Mouse (Mus musculus): Measurements from ENCODE around the gene Rapgef4.

The Rapgef4 gene

GRCm38 (mm10) chr2:72196190-72196965 is 215.3 kb downstream of the Rapgef4 start:
- DNase-seq = no peak

GRCm38 (mm10) chr2:72197026-72197425 is 216.0 kb downstream of the Rapgef4 start:
- no peak for DNase-seq

DNA sequence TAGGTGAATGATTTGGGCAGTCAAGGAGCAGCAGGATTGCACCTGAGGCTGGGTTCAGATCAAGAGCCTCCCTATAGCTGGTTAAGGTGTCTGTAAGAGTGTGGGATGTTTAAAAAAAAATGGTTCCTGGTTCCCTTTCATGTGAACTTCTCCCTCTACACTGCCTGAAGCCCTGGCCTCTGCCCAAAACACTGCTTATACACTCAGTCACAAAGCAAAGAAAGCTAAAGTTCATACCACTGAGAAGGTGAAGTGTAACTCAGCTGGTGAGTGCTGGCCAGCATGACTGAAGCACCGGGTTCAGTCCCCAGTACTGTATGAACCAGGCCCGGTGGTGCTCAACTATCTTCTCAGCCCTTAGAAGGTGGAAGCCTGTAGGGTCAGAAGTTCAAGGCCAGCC is 218.4 kb downstream of the Rapgef4 start:
- DNase-seq = no peak

DNA sequence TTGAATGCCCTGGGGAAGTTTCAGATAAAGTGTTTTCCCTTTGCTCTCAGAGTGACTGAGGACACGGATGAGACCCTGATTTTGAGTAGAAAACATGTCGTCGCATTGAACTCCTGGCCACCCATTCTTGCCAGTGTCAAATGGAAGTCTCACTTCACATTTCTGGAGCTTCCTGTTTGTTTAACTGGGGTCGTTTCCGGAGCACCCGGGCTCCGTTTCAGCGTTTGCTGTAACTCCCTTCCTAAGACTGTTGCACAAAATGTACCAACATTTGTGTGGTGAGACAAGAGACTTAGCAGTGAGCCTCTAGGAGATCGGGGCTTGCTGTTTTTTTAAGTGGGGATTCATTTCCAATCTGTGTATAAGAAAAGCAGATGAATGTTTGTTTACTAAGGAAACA is 220.5 kb downstream of the Rapgef4 start:
- no peak for DNase-seq

DNA sequence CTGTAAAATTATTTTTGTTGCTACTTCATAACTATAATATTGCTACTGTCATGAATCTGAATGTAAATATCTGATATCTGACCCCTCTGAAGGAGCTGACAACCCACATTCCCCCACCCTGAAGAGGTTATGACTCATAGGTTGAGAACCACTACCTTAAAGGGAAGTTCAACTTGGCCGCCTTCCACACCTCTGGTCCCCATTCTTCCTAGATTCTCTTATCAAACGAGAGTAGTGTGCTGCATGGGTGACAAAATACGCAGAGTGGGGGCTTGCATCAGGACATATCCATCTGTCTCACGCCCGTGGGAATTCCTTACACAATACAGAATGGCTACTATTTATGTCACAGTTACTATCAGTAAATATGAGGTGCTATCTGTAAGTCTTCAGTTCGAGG is 221.2 kb downstream of the Rapgef4 start:
- no peak for DNase-seq

- DNase-seq = peak; percentile 79
Measured at GRCm38 (mm10) chr2:72203609-72204008, 222.6 kb downstream of the Rapgef4 start.

DNA sequence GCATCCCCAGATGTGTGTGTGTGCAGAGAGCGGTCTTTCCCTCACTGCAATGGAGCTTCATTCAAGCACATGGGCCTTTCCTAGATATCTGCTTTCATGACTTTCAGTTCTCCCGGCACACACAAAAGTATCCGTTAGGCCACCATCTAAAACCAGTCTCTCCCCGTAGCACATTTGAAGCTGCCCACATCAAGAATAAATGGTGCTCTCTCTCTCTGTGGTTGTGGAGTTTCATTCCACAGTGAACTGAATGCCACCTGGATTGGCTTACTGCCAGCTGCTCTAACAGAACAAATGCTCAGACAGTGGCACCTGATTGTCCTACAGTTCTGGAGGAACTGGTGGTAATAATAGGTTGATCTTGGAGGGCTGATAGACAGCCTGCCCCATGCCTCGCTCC is 224.8 kb downstream of the Rapgef4 start:
- DNase-seq = no peak

DNA sequence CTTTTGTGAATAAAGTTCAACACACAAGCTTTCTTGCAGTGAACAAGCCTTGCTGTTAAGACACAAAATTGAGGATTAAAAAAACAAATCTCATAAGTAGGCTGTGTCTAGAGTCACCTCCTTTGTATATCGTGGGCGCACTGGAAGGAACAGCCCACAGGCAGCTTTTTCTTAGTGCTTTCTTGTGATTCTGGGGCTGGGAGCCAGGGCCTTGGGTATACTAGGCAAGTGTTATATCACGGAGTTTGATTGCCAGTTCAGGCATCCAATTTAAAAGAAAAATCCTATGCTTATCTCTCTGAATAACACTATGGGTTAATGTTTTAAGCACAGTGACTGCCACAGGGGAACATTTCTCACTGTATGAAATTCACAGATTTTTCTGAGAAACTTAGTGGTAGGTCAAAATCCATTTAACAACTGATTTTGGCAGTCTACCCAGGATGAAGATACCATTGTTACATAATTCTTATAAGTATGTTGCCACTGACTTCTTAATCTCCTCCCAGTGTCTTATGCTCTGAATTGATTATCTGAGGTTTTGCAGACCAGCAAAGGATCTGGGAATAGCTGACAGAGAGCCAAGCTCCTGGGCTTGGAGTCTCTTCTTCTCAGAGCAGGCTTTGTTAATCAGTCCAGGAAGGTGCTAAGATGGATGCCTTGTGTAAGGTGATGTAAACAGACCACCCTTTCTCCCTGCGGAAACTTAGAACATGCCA is 225.6 kb downstream of the Rapgef4 start:
- peak; percentile 69 for DNase-seq

GRCm38 (mm10) chr2:72217336-72217735 is 236.3 kb downstream of the Rapgef4 start:
- DNase-seq = no peak

- DNase-seq = no peak
Measured at GRCm38 (mm10) chr2:72219921-72220320, 238.9 kb downstream of the Rapgef4 start.

DNA sequence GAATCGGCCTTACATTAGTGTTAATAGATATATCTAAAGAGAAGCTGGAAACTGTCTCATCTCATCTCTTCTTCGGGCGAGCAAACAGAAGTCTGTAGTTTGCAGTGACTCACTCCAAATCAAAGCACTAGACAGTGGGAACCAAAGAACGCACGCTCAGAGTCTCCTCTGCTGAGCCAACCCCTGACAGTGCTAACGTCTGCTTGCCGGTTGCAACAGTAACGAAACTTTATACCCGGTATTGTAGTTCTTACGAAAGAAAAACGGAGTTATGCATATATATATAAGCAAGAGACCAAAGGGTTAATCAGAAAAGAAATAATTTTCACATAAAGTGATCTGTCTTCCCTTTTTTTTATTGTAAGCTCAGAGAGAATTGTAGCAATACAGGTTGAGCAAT is 240.2 kb downstream of the Rapgef4 start:
- DNase-seq = no peak

- no peak for DNase-seq
Measured at GRCm38 (mm10) chr2:72221706-72222105, 240.7 kb downstream of the Rapgef4 start.

- DNase-seq = no peak
Measured at GRCm38 (mm10) chr2:72222276-72222675, 241.2 kb downstream of the Rapgef4 start.

DNA sequence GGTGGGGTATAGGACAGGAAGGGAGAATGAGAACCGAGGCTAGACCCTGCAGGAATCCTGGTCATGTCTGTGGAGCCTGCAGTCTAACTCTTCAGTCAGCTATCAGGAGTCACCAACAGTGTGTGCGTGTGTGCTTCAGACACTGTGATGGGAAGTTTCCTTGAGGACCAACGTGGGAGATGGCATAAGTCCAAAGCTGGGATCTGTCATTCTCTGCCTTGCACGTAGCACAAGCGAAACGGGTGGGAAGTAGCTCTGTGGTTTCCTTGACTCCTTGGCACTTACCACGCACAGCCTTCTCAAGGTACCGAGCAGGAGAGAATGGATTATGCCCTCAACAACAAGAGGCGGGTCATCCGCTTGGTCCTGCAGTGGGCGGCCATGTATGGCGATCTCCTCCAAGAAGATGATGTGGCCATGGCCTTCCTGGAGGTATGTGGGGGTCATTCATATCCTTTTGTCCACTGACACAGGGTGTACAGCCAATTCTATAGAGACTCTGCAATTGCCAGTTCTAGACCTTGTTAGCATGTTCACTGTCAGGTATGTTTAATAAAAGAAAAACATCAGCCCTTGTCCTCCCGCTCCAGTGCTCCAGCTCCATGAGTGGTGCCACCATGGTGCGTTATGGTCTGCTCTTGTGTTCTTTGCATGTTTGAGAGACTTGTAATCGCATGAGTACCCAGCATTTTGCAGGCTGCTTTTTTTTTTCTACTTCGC is 241.9 kb downstream of the Rapgef4 start:
- no peak for DNase-seq

GRCm38 (mm10) chr2:72223479-72223878 is 242.4 kb downstream of the Rapgef4 start:
- DNase-seq = no peak

- DNase-seq = no peak
Measured at GRCm38 (mm10) chr2:72226006-72226405, 245.0 kb downstream of the Rapgef4 start.

DNA sequence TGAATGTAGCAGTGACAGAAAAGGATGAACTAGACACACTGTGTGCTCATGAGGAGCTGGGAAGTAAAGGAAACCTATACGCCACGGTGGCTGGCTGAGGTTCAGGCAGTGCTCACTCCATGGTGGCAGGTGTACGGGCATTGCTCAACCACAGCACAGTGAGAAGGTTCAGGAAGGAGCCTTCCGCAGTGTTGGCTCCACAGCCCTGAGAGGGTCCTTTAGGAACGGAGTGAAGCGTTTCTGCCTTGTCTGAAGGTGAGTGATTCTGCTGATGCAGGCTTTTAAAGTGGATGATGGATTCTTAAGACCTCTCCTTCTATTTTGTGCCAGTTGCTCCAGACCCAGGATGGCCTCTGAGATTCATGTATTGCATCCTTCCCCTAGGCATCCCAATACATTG is 246.4 kb downstream of the Rapgef4 start:
- DNase-seq = no peak

- no peak for DNase-seq
Measured at GRCm38 (mm10) chr2:72228881-72229280, 247.8 kb downstream of the Rapgef4 start.

DNA sequence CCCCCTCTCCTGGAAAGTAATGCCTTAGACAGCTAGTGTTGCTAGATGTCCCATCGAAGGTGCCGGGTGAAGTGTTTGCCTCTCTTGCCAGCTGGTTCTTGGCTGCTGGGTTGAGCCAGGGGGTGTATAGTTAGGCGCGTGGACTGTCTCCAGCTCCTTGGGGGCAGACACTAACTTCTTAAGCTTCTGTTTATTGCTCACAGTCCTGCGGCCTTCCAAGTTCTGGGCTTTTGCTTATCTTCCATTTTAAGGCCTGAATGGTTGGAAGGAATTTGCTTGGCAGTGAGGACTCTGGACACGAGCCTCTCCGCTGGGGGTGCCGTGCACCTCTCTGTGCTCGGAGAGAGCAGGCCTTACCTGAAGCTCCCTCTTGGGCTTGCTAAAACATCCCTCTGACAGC is 249.5 kb downstream of the Rapgef4 start:
- DNase-seq = no peak

GRCm38 (mm10) chr2:72234085-72234484 is 253.0 kb downstream of the Rapgef4 start:
- DNase-seq = no peak

DNA sequence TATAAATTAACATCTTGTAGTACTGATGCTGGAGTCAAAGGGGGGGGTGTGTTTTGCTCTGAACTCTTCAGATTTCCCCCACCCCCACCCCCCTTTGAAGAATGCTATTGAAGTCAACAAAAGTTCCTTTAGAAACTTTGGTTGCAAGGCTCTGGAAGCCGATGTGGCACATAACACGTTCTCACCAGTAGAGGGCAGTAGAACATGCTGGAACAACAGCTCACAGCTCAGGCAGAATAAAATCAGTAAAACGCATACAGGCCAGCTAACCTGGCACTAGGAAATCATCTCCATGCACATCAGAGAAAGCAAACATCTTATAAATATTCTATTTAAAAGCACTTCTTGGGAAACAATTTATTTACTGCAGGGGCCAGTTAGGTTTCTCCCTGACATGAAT is 253.9 kb downstream of the Rapgef4 start:
- peak; percentile 80 for DNase-seq

- no peak for DNase-seq
Measured at GRCm38 (mm10) chr2:72235361-72235901, 254.4 kb downstream of the Rapgef4 start.

DNA sequence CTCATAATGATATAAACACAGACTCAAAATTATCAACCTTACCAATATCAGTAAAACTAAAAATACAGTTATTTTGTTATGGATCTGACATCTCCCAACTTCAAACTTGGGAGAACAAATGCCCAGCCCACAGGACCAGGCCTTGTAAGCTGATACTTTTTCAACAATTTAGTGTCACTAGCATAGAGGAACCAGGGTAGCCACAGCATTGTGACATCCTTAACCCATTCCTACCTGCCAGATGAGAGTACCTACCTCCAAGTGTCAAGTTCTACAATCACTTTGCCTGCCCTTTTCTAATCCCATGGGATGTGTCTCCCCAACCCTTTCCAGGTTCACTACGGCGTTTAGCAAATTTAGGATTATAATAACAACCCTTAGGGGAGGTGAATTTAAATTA is 257.4 kb downstream of the Rapgef4 start:
- no peak for DNase-seq
